Mouse (Mus musculus) stomach, embryonic 16.5 days (tissue): ENCODE data around the gene Igsf9b. TPM values are rescaled to one million over a fixed set of nuclear protein-coding genes. Genes with fewer than 3 reads are reported as not detected.

Experiments
- ATAC-seq: fragments of 200-750 bp; cut with Nextera tagmentation; 2 replicates; pipeline ENCODE4 v1.8.0; 2017; ENCODE audit warnings: moderate number of reproducible peaks, moderate TSS enrichment; ENCODE audit not compliant: insufficient read depth, low FRiP score
- H3K27ac ChIP-seq: fragments of 300-500 bp; sonication (generic); 2 replicates; pipeline ENCODE4 v1.5.1; 2014; ENCODE audit warnings: low read length
- H3K27me3 ChIP-seq: fragments of 300-500 bp; sonication (generic); 2 replicates; pipeline ENCODE4 v1.6.1; 2014; ENCODE audit warnings: low read length, control low read depth, mixed read lengths; ENCODE audit not compliant: control insufficient read depth, insufficient read depth
- H3K36me3 ChIP-seq: fragments of 300-500 bp; sonication (generic); 2 replicates; pipeline ENCODE4 v1.6.1; 2014; ENCODE audit warnings: low read length; ENCODE audit not compliant: control insufficient read depth, insufficient read depth
- H3K4me1 ChIP-seq: fragments of 300-500 bp; sonication (generic); 2 replicates; pipeline ENCODE4 v1.6.1; 2014; ENCODE audit warnings: low read length, control low read depth, mixed read lengths; ENCODE audit not compliant: control insufficient read depth, insufficient read depth
- H3K4me2 ChIP-seq: fragments of 300-500 bp; sonication (generic); 2 replicates; pipeline ENCODE4 v1.6.1; 2014; ENCODE audit warnings: low read depth, low read length, mixed read lengths
- H3K4me3 ChIP-seq: fragments of 300-500 bp; sonication (generic); replicated peaks from 2 replicates; pipeline ENCODE4 v1.5.1; 2014; ENCODE audit warnings: mild to moderate bottlenecking, low read length
- H3K9ac ChIP-seq: fragments of 300-500 bp; sonication (generic); 2 replicates; pipeline ENCODE4 v1.6.1; 2014; ENCODE audit warnings: low read length
- H3K9me3 ChIP-seq: fragments of 300-500 bp; sonication (generic); replicated peaks from 2 replicates; pipeline ENCODE4 v1.6.1; 2016; ENCODE audit warnings: low read length, control low read depth; ENCODE audit not compliant: control insufficient read depth
- WGBS: fragments of 180-500 bp; shearing (Covaris S2); extraction: QIAGEN DNeasy Blood & Tissue Kit; methylation state at CpG from one replicate; pipeline ENCODE4 v1.1.7; 2014; 5-methylcytosine and 5-hydroxymethylcytosine counted together
- polyA plus RNA-seq: library from polyadenylated mRNA; unstranded; fragments of >200 nt; fragmentation: Nextera tagmentation; extraction: Ambion mirVana; gene quantifications from 2 replicates; pipeline ENCODE4 v1.2.1, GENCODE M21; 2015

Gene Igsf9b
- 7.1 and 8.2 TPM in 2 replicates for polyA plus RNA-seq

- peak within 1 kb of the TSS; percentile 79 for H3K4me2 ChIP-seq
- ATAC-seq = peak; percentile 98
- peak within 1 kb of the TSS; percentile 44 for H3K27ac ChIP-seq
- H3K36me3 ChIP-seq = no peaks in the 10 kb centered on the region
- H3K9me3 ChIP-seq = no peaks in the 10 kb centered on the region
- peaks cover 22% of the 10 kb centered on the region; the same call in 1 of the 2 replicates for H3K27me3 ChIP-seq
- peak within 1 kb of the TSS; percentile 67 for H3K9ac ChIP-seq
- peak within 1 kb of the TSS; percentile 72 for H3K4me3 ChIP-seq
- under 1% methylated on average over 40 of the region's 40 CpGs for WGBS
- peaks cover 5% of the 10 kb centered on the region; the same call in 1 of the 2 replicates for H3K4me1 ChIP-seq
Observed at GRCm38 (mm10) chr9:27298411-27299285, at the start of gene Igsf9b. Gene Igsf9b, plus strand, starts transcription at chr9:27299204.

GRCm38 (mm10) chr9:27252034-27252714 lies 46.8 kb upstream of the Igsf9b start:
- no peak for ATAC-seq
- Histone ChIP-seq H3K27ac (no peak overlapping the region), H3K27me3 (no peaks in the 10 kb centered on the region), H3K9ac (no peak overlapping the region), H3K36me3 (no peaks in the 10 kb centered on the region), H3K4me3 (no peak overlapping the region), H3K9me3 (no peaks in the 10 kb centered on the region), H3K4me2 (no peak overlapping the region), H3K4me1 (no peaks in the 10 kb centered on the region)
- WGBS = 64% methylated on average over 7 of the region's 7 CpGs

- no peaks in the 10 kb centered on the region for H3K36me3 ChIP-seq
- no peaks in the 10 kb centered on the region for H3K27me3 ChIP-seq
- no peaks in the 10 kb centered on the region for H3K4me1 ChIP-seq
- no peaks in the 10 kb centered on the region for H3K9me3 ChIP-seq
- no peak overlapping the region for H3K9ac ChIP-seq
- 54% methylated on average over 6 of the region's 6 CpGs for WGBS
- H3K27ac ChIP-seq = no peak overlapping the region
- no peak overlapping the region for H3K4me3 ChIP-seq
- ATAC-seq = no peak
- no peak overlapping the region for H3K4me2 ChIP-seq
Observed at GRCm38 (mm10) chr9:27256454-27256853, 42.5 kb upstream of the Igsf9b start.

- Histone ChIP-seq H3K36me3 (no peaks in the 10 kb centered on the region), H3K4me3 (no peak overlapping the region), H3K4me1 (no peaks in the 10 kb centered on the region), H3K27me3 (no peaks in the 10 kb centered on the region), H3K9me3 (no peaks in the 10 kb centered on the region), H3K9ac (no peak overlapping the region), H3K27ac (no peak overlapping the region), H3K4me2 (no peak overlapping the region)
- WGBS = 75% methylated on average over 3 of the region's 3 CpGs
- no peak for ATAC-seq
Observed at GRCm38 (mm10) chr9:27260378-27260947, 38.5 kb upstream of the Igsf9b start.

GRCm38 (mm10) chr9:27261905-27262304 lies 37.1 kb upstream of the Igsf9b start:
- 44% methylated on average over 2 of the region's 2 CpGs for WGBS
- Histone ChIP-seq H3K4me3 (no peak overlapping the region), H3K4me2 (no peak overlapping the region), H3K27ac (no peak overlapping the region), H3K36me3 (no peaks in the 10 kb centered on the region), H3K9ac (no peak overlapping the region), H3K27me3 (no peaks in the 10 kb centered on the region), H3K4me1 (no peaks in the 10 kb centered on the region), H3K9me3 (no peaks in the 10 kb centered on the region)
- no peak for ATAC-seq

- H3K27ac ChIP-seq = no peak overlapping the region
- H3K36me3 ChIP-seq = no peaks in the 10 kb centered on the region
- no peaks in the 10 kb centered on the region for H3K9me3 ChIP-seq
- 56% methylated on average over 3 of the region's 3 CpGs for WGBS
- H3K9ac ChIP-seq = no peak overlapping the region
- H3K27me3 ChIP-seq = no peaks in the 10 kb centered on the region
- H3K4me2 ChIP-seq = no peak overlapping the region
- ATAC-seq = no peak
- no peak overlapping the region for H3K4me3 ChIP-seq
- no peaks in the 10 kb centered on the region for H3K4me1 ChIP-seq
Observed at GRCm38 (mm10) chr9:27265009-27265408, 34.0 kb upstream of the Igsf9b start.

GRCm38 (mm10) chr9:27267878-27268277 lies 31.1 kb upstream of the Igsf9b start:
- Histone ChIP-seq H3K27ac (no peak overlapping the region), H3K9ac (no peak overlapping the region), H3K36me3 (no peaks in the 10 kb centered on the region), H3K9me3 (0 out of 2 replicates have a peak, but pooled peaks cover 3% of the 10 kb centered on the region), H3K4me2 (no peak overlapping the region), H3K27me3 (no peaks in the 10 kb centered on the region), H3K4me1 (no peaks in the 10 kb centered on the region), H3K4me3 (no peak overlapping the region)
- 83% methylated on average over 5 of the region's 5 CpGs for WGBS
- ATAC-seq = no peak

- Histone ChIP-seq H3K9me3 (0 out of 2 replicates have a peak, but pooled peaks cover 3% of the 10 kb centered on the region), H3K36me3 (no peaks in the 10 kb centered on the region), H3K9ac (no peak overlapping the region), H3K27me3 (no peaks in the 10 kb centered on the region), H3K4me1 (no peaks in the 10 kb centered on the region), H3K4me2 (no peak overlapping the region), H3K4me3 (no peak overlapping the region), H3K27ac (no peak overlapping the region)
- no peak for ATAC-seq
- 78% methylated on average over 4 of the region's 4 CpGs for WGBS
Observed at GRCm38 (mm10) chr9:27268493-27268892, 30.5 kb upstream of the Igsf9b start.

- Histone ChIP-seq H3K4me2 (no peak overlapping the region), H3K4me3 (no peak overlapping the region), H3K36me3 (no peaks in the 10 kb centered on the region), H3K9ac (no peak overlapping the region), H3K9me3 (0 out of 2 replicates have a peak, but pooled peaks cover 3% of the 10 kb centered on the region), H3K4me1 (no peaks in the 10 kb centered on the region), H3K27me3 (no peaks in the 10 kb centered on the region), H3K27ac (no peak overlapping the region)
- 68% methylated on average over 4 of the region's 4 CpGs for WGBS
- no peak for ATAC-seq
Observed at GRCm38 (mm10) chr9:27269322-27269721, 29.7 kb upstream of the Igsf9b start.
